Comparison of ENCODE assay signal across 8 mouse cellular contexts in genomic region chr11:117987968-117988367, GRCm38 (mm10). TPM values are rescaled to one million over a fixed set of nuclear protein-coding genes. Genes with fewer than 3 reads are reported as not detected.
DNase-seq lines count a peak whose midpoint lies in the region; ATAC-seq and TF ChIP-seq lines count a peak whose summit lies in the region.

No protein-coding gene starts in this region.

- no peak for TF ChIP-seq POLR2A in limb, embryonic 14.5 days (IDR thresholded peaks at IDR 0.05; ENCODE audit: borderline replicate concordance, extremely low read depth, insufficient read depth, insufficient read length)

- peak overlapping the region; percentile 91 for H3K4me3 ChIP-seq in left cerebral cortex, adult 2 months
- peak overlapping the region; percentile 98; the same call in 1 of the 2 replicates for H3K4me3 ChIP-seq in forebrain, embryonic 14.5 days (ENCODE audit: low read depth, low read length)
- peak overlapping the region; percentile 99 for H3K4me3 ChIP-seq in limb, embryonic 14.5 days (replicated peaks; ENCODE audit: low read length)
- H3K4me3 ChIP-seq in neural tube, embryonic 14.5 days (ENCODE audit: low read depth, low read length), result peak overlapping the region; percentile 87; the same call in 1 of the 2 replicates

- no peak for DNase-seq in left cerebral cortex, adult 2 months (ENCODE audit: extremely low spot score in 1 of 2, low spot score in 2 of 2)
- DNase-seq in left cerebral cortex, postnatal 36 days (ENCODE audit: low spot score in 2 of 2), result no peak
- no peak for DNase-seq in forebrain, embryonic 14.5 days (ENCODE audit: low spot score)
- no peak for DNase-seq in limb, embryonic 14.5 days (ENCODE audit: low spot score)
- DNase-seq in gastrocnemius, postnatal 14 days, result no peak
- no peak for DNase-seq in MN1 (ENCODE audit: low spot score)
- no peak for DNase-seq in adrenal gland, postnatal 36 days

- TF ChIP-seq CTCF in left cerebral cortex, adult 2 months (IDR thresholded peaks at IDR 0.05), result no peak

- H3K27ac ChIP-seq in left cerebral cortex, adult 2 months, result peak overlapping the region; percentile 98; the same call in 1 of the 2 replicates
- H3K27ac ChIP-seq in forebrain, embryonic 14.5 days (ENCODE audit: low read depth, low read length), result no peak overlapping the region
- no peak overlapping the region for H3K27ac ChIP-seq in limb, embryonic 14.5 days (replicated peaks; ENCODE audit: low read depth, low read length)
- H3K27ac ChIP-seq in neural tube, embryonic 14.5 days (ENCODE audit: low read depth, low read length), result no peak overlapping the region

- intact Hi-C loops in left cerebral cortex, adult 2 months (cut with DNase I), result loop anchor here (2.0 kb wide), 1 partner anchor 17 kb away; the partner anchor contains the start of gene Socs3
- intact Hi-C loops in left cerebral cortex, postnatal 36 days (cut with DNase I), result loop anchor here (5.0 kb wide), 1 partner anchor 116 kb away; the partner anchor contains the start of gene Tha1
- intact Hi-C loops in gastrocnemius, postnatal 14 days (cut with DNase I; ENCODE audit: low total_unique reads), result no loop called here

- peak overlapping the region; percentile 94 for H3K4me2 ChIP-seq in forebrain, embryonic 14.5 days (ENCODE audit: low read length)
- H3K4me2 ChIP-seq in limb, embryonic 14.5 days (replicated peaks; ENCODE audit: low read depth, low read length, severe bottlenecking), result peak overlapping the region; percentile 88
- peak overlapping the region; percentile 86 for H3K4me2 ChIP-seq in neural tube, embryonic 14.5 days (ENCODE audit: low read depth, low read length)

- peak overlapping the region; percentile 6; the same call in 1 of the 2 replicates for H3K9ac ChIP-seq in forebrain, embryonic 14.5 days (ENCODE audit: low read length)
- H3K9ac ChIP-seq in limb, embryonic 14.5 days (ENCODE audit: low read depth, low read length, severe bottlenecking), result peak overlapping the region; percentile 84; the same call in 1 of the 2 replicates
- peak overlapping the region; percentile 92; the same call in 1 of the 2 replicates for H3K9ac ChIP-seq in neural tube, embryonic 14.5 days (replicated peaks; ENCODE audit: low read depth, low read length)

- no peaks in the 10 kb centered on the region for H3K27me3 ChIP-seq in forebrain, embryonic 14.5 days (replicated peaks; ENCODE audit: control insufficient read depth, insufficient read depth, low read length)
- H3K27me3 ChIP-seq in limb, embryonic 14.5 days (ENCODE audit: control insufficient read depth, insufficient read depth, low read length), result no peaks in the 10 kb centered on the region
- no peaks in the 10 kb centered on the region; the same call in 1 of the 2 replicates for H3K27me3 ChIP-seq in neural tube, embryonic 14.5 days (ENCODE audit: control insufficient read depth, insufficient read depth, low read length)

- H3K9me3 ChIP-seq in forebrain, embryonic 14.5 days (replicated peaks; ENCODE audit: control insufficient read depth, low read length), result no peaks in the 10 kb centered on the region
- H3K9me3 ChIP-seq in limb, embryonic 14.5 days (ENCODE audit: control insufficient read depth, low read length), result no peaks in the 10 kb centered on the region
- H3K9me3 ChIP-seq in neural tube, embryonic 14.5 days (ENCODE audit: control insufficient read depth, low read length), result no peaks in the 10 kb centered on the region

- peaks cover 11% of the 10 kb centered on the region; the same call in 1 of the 2 replicates for H3K4me1 ChIP-seq in forebrain, embryonic 14.5 days (ENCODE audit: control insufficient read depth, insufficient read depth, low read length)
- peaks cover 11% of the 10 kb centered on the region for H3K4me1 ChIP-seq in limb, embryonic 14.5 days (ENCODE audit: control insufficient read depth, insufficient read depth, low read length)
- peaks cover 20% of the 10 kb centered on the region for H3K4me1 ChIP-seq in neural tube, embryonic 14.5 days (ENCODE audit: control insufficient read depth, insufficient read depth, low read length)

- 60% methylated on average over 4 of the region's 4 CpGs for WGBS in forebrain, embryonic 14.5 days
- 64% methylated on average over 4 of the region's 4 CpGs for WGBS in limb, embryonic 14.5 days
- 75% methylated on average over 4 of the region's 4 CpGs for WGBS in neural tube, embryonic 14.5 days

- H3K36me3 ChIP-seq in forebrain, embryonic 14.5 days (ENCODE audit: control insufficient read depth, insufficient read depth, low read length), result no peaks in the 10 kb centered on the region
- no peaks in the 10 kb centered on the region for H3K36me3 ChIP-seq in limb, embryonic 14.5 days (ENCODE audit: control insufficient read depth, insufficient read depth, low read length)
- H3K36me3 ChIP-seq in neural tube, embryonic 14.5 days (ENCODE audit: control insufficient read depth, insufficient read depth, low read length), result no peaks in the 10 kb centered on the region

- ATAC-seq in forebrain, embryonic 14.5 days, result no peak
- no peak for ATAC-seq in limb, embryonic 14.5 days (ENCODE audit: low FRiP score, low read depth)
- ATAC-seq in neural tube, embryonic 14.5 days (ENCODE audit: low read depth), result no peak

RNA-seq across cellular contexts. Expression of gene Pgs1, which starts 1.9 kb away (rescaled TPM):
- 10 to 100 TPM; 83.3 to 85.5 TPM for total RNA-seq in left cerebral cortex, adult 2 months (2021)
- total RNA-seq in left cerebral cortex, postnatal 36 days (2021), result 10 to 100 TPM; 82.8 to 86.3 TPM
- polyA plus RNA-seq in forebrain, embryonic 14.5 days (2014; fragmentation: Nextera tagmentation; extraction: Ambion mirVana), result 43.1 and 49.2 TPM in 2 replicates
- polyA plus RNA-seq in limb, embryonic 14.5 days (2012; rRNA removed), result 36.2 and 41.7 TPM in 2 replicates
- polyA plus RNA-seq in limb, embryonic 14.5 days (2014; fragmentation: Nextera tagmentation; extraction: Ambion mirVana), result 30.5 and 35.9 TPM in 2 replicates
- polyA plus RNA-seq in neural tube, embryonic 14.5 days (2014; fragmentation: Nextera tagmentation; extraction: Ambion mirVana), result 49.9 and 52.6 TPM in 2 replicates
- total RNA-seq in gastrocnemius, postnatal 14 days (2021), result 10 to 100 TPM; 15.6 to 17.1 TPM
- 10 to 100 TPM; 54.7 to 58.7 TPM for total RNA-seq in adrenal gland, postnatal 36 days (2021)

RNA-seq across cellular contexts. Expression of gene Socs3, which starts 18.1 kb away (rescaled TPM):
- 1 to 10 TPM; 4.4 to 6.1 TPM for total RNA-seq in left cerebral cortex, adult 2 months (2021)
- 1 to 10 TPM; 2.8 to 5.0 TPM for total RNA-seq in left cerebral cortex, postnatal 36 days (2021)
- polyA plus RNA-seq in forebrain, embryonic 14.5 days (2014; fragmentation: Nextera tagmentation; extraction: Ambion mirVana), result 8.1 and 8.7 TPM in 2 replicates
- polyA plus RNA-seq in limb, embryonic 14.5 days (2012; rRNA removed), result 18.4 and 21.3 TPM in 2 replicates
- 6.4 and 8.6 TPM in 2 replicates for polyA plus RNA-seq in limb, embryonic 14.5 days (2014; fragmentation: Nextera tagmentation; extraction: Ambion mirVana)
- 2.2 and 5.1 TPM in 2 replicates for polyA plus RNA-seq in neural tube, embryonic 14.5 days (2014; fragmentation: Nextera tagmentation; extraction: Ambion mirVana)
- total RNA-seq in gastrocnemius, postnatal 14 days (2021), result 1 to 10 TPM; 2.9 to 3.7 TPM
- 10 to 100 TPM in 1 of 2 experiments, 1 to 10 TPM in 1; 6.6 to 17.5 TPM for total RNA-seq in adrenal gland, postnatal 36 days (2021)

Comparison
In these comparisons a context has a peak if more than half of its experiments do, and no peak if none do; other contexts are left out.
1. H3K9ac ChIP-seq: peak in every context shown above with its lines; median percentile 92 in neural tube, embryonic 14.5 days; 84 in limb, embryonic 14.5 days; 6 in forebrain, embryonic 14.5 days.